Mouse (Mus musculus): ENCODE data around the gene Gatd1.

DNA sequence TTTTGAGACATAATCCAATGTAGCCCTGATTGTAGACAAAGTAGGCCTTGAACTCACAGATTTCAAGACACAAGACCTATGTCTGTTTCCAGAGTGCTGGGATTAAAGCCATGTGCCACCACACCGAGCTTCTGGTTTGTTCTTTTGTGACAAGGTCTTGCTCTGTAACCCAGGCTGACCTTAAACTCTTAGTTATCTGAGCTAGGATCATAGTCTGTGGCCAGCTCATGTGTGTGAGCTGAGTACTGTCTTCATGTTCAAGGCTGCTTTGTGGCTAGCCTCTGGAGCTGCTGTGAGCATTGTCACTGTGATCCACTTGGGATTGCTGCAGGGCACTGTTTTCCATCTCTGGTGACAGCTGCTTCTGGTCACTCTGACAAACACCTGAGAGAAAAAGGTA lies 18.6 kb downstream of the Gatd1 start:
- TF ChIP-seq POLR2A (IDR thresholded peaks at IDR 0.05; ENCODE audit: control insufficient read depth in 1 of 2, insufficient read depth in 1 of 2, low read depth in 1 of 2, low read length in 2 of 2, poor library complexity in 1 of 2) (no peak), HCFC1 (IDR thresholded peaks at IDR 0.05; ENCODE audit: low read depth, low read length) (no peak), CTCF (IDR thresholded peaks at IDR 0.05 in 2 of 3, conservative IDR thresholded peaks at IDR 0.05 in 1 of 3; ENCODE audit: control insufficient read depth in 1 of 3, insufficient read depth in 1 of 3, low read depth in 2 of 3, low read length in 3 of 3, poor library complexity in 1 of 3, severe bottlenecking in 1 of 3) (no peak), NELFE (IDR thresholded peaks at IDR 0.05; ENCODE audit: low read depth, low read length) (no peak), TAL1 (IDR thresholded peaks at IDR 0.05; ENCODE audit: low read length) (no peak), MAZ (IDR thresholded peaks at IDR 0.05; ENCODE audit: low read depth, low read length) (no peak), ZKSCAN1 (IDR thresholded peaks at IDR 0.05; ENCODE audit: low read depth, low read length) (no peak), MYC (IDR thresholded peaks at IDR 0.05; ENCODE audit: low read depth, low read length) (no peak), MEF2A (IDR thresholded peaks at IDR 0.05; ENCODE audit: extremely low read depth, insufficient replicate concordance, low read depth, low read length, poor library complexity, severe bottlenecking) (no peak), USF1 (IDR thresholded peaks at IDR 0.05; ENCODE audit: low read depth, low read length) (no peak), GATA1 (IDR thresholded peaks at IDR 0.05; ENCODE audit: low read depth, low read length) (no peak), GABPA (IDR thresholded peaks at IDR 0.05; ENCODE audit: low read depth, low read length) (no peak), EP300 (IDR thresholded peaks at IDR 0.05; ENCODE audit: low read depth in 1 of 2, low read length in 2 of 2) (no peak)
